Mouse (Mus musculus): ENCODE data around the gene Trim46. TPM values are rescaled to one million over a fixed set of nuclear protein-coding genes. Genes with fewer than 3 reads are reported as not detected.

The Trim46 gene
- total RNA-seq, 2 experiments from 2014 or later, result 1.3 TPM; not detected in 1

DNA sequence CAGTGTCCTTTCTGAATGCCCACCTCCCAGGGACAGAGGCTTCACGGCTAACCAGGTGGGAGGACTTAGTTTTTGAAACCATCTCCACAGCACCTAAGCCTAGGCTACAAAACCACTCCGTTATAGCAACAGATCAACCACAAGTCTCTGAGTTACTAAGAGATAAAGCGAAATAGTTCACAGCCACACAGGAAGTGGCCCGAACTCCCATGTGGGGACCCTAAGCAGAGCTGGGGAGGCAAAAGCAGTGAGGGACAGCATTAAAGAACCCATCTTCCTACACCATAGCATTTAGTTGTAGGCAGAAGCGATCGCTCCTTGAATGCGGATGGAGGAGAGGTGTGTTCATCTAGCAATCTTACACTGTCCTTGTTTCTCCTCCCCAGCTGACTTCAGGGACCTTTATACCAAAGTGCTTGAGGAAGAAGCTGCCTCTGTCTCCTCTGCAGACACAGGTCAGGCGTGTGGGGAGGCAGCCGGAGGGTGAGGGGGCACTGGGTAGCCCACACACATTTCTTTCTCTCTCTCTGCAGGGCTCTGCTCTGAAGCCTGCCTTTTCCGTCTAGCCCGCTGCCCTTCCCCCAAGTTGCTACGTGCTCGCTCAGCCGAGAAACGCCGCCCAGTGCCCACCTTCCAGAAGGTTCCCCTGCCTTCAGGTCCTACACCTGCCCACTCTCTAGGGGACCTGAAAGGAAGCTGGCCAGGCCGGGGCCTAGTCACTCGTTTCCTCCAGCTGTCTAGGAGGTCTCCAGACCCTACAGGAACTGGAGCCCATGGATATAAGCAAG, 58.2 kb downstream of the Trim46 start:
- ATAC-seq (replicated peaks; ENCODE audit: low FRiP score, poor library complexity, severe bottlenecking), result no peak

DNA sequence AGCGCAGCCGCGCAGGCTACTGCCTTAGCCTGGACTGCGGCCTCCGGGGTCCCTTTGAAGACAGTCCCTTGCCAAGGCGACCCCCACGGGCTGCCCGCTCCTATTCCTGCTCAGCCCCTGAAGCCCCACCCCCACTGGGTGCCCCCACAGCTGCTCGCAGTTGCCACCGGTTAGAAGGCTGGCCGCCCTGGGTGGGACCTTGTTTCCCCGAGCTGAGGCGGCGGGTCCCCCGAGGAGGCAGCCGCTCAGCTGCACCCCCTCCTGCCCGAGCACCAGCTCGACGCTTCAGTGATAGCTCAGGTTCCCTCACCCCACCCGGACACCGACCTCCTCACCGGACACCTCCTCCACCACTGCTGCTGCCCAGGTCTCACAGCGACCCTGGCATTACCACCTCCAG, 58.9 kb downstream of the Trim46 start:
- no peak for ATAC-seq (replicated peaks; ENCODE audit: low FRiP score, poor library complexity, severe bottlenecking)

Other genes with a start within 250 kb of the Trim46 start
- gene Rusc1, start 153.0 kb downstream of the Trim46 start, total RNA-seq (2015; ENCODE audit: low replicate concordance), result 1.8 and 3.8 TPM in 2 replicates
- 3.5 TPM in 2 replicates for gene Rusc1, start 153.0 kb downstream of the Trim46 start, total RNA-seq (2017; ENCODE audit: low replicate concordance)
- gene Gm43738, start 145.2 kb downstream of the Trim46 start, total RNA-seq (2015; ENCODE audit: low replicate concordance), result not detected in 2 replicates
- not detected in 2 replicates for gene Gm43738, start 145.2 kb downstream of the Trim46 start, total RNA-seq (2017; ENCODE audit: low replicate concordance)
- gene Fdps, start 144.3 kb downstream of the Trim46 start, total RNA-seq (2015; ENCODE audit: low replicate concordance), result 20.1 and 28.5 TPM in 2 replicates
- 30.0 and 31.4 TPM in 2 replicates for gene Fdps, start 144.3 kb downstream of the Trim46 start, total RNA-seq (2017; ENCODE audit: low replicate concordance)
- gene Pklr, start 110.2 kb downstream of the Trim46 start, total RNA-seq (2015; ENCODE audit: low replicate concordance), result 13.8 and 16.6 TPM in 2 replicates
- gene Pklr, start 110.2 kb downstream of the Trim46 start, total RNA-seq (2017; ENCODE audit: low replicate concordance), result 5.5 TPM in 2 replicates
- gene Hcn3, start 86.1 kb downstream of the Trim46 start, total RNA-seq (2015; ENCODE audit: low replicate concordance), result not detected in 2 replicates
- 3.3 TPM in 1 of 2 replicates, not detected in the other for gene Hcn3, start 86.1 kb downstream of the Trim46 start, total RNA-seq (2017; ENCODE audit: low replicate concordance)
- 42.5 and 52.8 TPM in 2 replicates for gene Clk2, start 81.5 kb downstream of the Trim46 start, total RNA-seq (2015; ENCODE audit: low replicate concordance)
- 41.1 and 50.4 TPM in 2 replicates for gene Clk2, start 81.5 kb downstream of the Trim46 start, total RNA-seq (2017; ENCODE audit: low replicate concordance)
- gene Scamp3, start 68.8 kb downstream of the Trim46 start, total RNA-seq (2015; ENCODE audit: low replicate concordance), result 19.3 and 33.9 TPM in 2 replicates
- 3.6 and 8.0 TPM in 2 replicates for gene Scamp3, start 68.8 kb downstream of the Trim46 start, total RNA-seq (2017; ENCODE audit: low replicate concordance)
- 5.0 and 5.4 TPM in 2 replicates for gene Fam189b, start 63.2 kb downstream of the Trim46 start, total RNA-seq (2015; ENCODE audit: low replicate concordance)
- gene Fam189b, start 63.2 kb downstream of the Trim46 start, total RNA-seq (2017; ENCODE audit: low replicate concordance), result 2.6 TPM in 1 of 2 replicates, not detected in the other
- 27.4 and 36.5 TPM in 2 replicates for gene Gba, start 43.4 kb downstream of the Trim46 start, total RNA-seq (2015; ENCODE audit: low replicate concordance)
- gene Gba, start 43.4 kb downstream of the Trim46 start, total RNA-seq (2017; ENCODE audit: low replicate concordance), result 16.8 and 18.1 TPM in 2 replicates
- gene Thbs3, start 31.1 kb downstream of the Trim46 start, total RNA-seq (2015; ENCODE audit: low replicate concordance), result not detected in 2 replicates
- not detected in 2 replicates for gene Thbs3, start 31.1 kb downstream of the Trim46 start, total RNA-seq (2017; ENCODE audit: low replicate concordance)
- 8.6 and 21.0 TPM in 2 replicates for gene Mtx1, start 19.2 kb downstream of the Trim46 start, total RNA-seq (2015; ENCODE audit: low replicate concordance)
- gene Mtx1, start 19.2 kb downstream of the Trim46 start, total RNA-seq (2017; ENCODE audit: low replicate concordance), result 14.5 and 15.8 TPM in 2 replicates
- gene Muc1, start 17.3 kb downstream of the Trim46 start, total RNA-seq (2015; ENCODE audit: low replicate concordance), result not detected in 2 replicates
- gene Muc1, start 17.3 kb downstream of the Trim46 start, total RNA-seq (2017; ENCODE audit: low replicate concordance), result not detected in 2 replicates
- 39.0 and 64.2 TPM in 2 replicates for gene Krtcap2, start 343 bp downstream of the Trim46 start, total RNA-seq (2015; ENCODE audit: low replicate concordance)
- 7.2 and 29.1 TPM in 2 replicates for gene Krtcap2, start 343 bp downstream of the Trim46 start, total RNA-seq (2017; ENCODE audit: low replicate concordance)
- gene Dpm3, start 13.0 kb upstream of the Trim46 start, total RNA-seq (2015; ENCODE audit: low replicate concordance), result 16.8 and 18.4 TPM in 2 replicates
- 8.3 TPM in 1 of 2 replicates, not detected in the other for gene Dpm3, start 13.0 kb upstream of the Trim46 start, total RNA-seq (2017; ENCODE audit: low replicate concordance)
- 17.7 and 35.6 TPM in 2 replicates for gene Slc50a1, start 24.3 kb upstream of the Trim46 start, total RNA-seq (2015; ENCODE audit: low replicate concordance)
- 3.7 and 9.7 TPM in 2 replicates for gene Slc50a1, start 24.3 kb upstream of the Trim46 start, total RNA-seq (2017; ENCODE audit: low replicate concordance)
- not detected in 2 replicates for gene Efna1, start 34.8 kb upstream of the Trim46 start, total RNA-seq (2015; ENCODE audit: low replicate concordance)
- gene Efna1, start 34.8 kb upstream of the Trim46 start, total RNA-seq (2017; ENCODE audit: low replicate concordance), result not detected in 2 replicates
- not detected in 2 replicates for gene Efna3, start 76.7 kb upstream of the Trim46 start, total RNA-seq (2015; ENCODE audit: low replicate concordance)
- not detected in 2 replicates for gene Efna3, start 76.7 kb upstream of the Trim46 start, total RNA-seq (2017; ENCODE audit: low replicate concordance)
- gene Efna4, start 91.7 kb upstream of the Trim46 start, total RNA-seq (2015; ENCODE audit: low replicate concordance), result not detected in 2 replicates
- not detected in 2 replicates for gene Efna4, start 91.7 kb upstream of the Trim46 start, total RNA-seq (2017; ENCODE audit: low replicate concordance)
- 6.5 and 13.8 TPM in 2 replicates for gene Adam15, start 103.7 kb upstream of the Trim46 start, total RNA-seq (2015; ENCODE audit: low replicate concordance)
- gene Adam15, start 103.7 kb upstream of the Trim46 start, total RNA-seq (2017; ENCODE audit: low replicate concordance), result 0.77 and 3.5 TPM in 2 replicates
- not detected in 2 replicates for gene Dcst2, start 115.7 kb upstream of the Trim46 start, total RNA-seq (2015; ENCODE audit: low replicate concordance)
- not detected in 2 replicates for gene Dcst2, start 115.7 kb upstream of the Trim46 start, total RNA-seq (2017; ENCODE audit: low replicate concordance)
- gene Dcst1, start 118.9 kb upstream of the Trim46 start, total RNA-seq (2015; ENCODE audit: low replicate concordance), result not detected in 2 replicates
- gene Dcst1, start 118.9 kb upstream of the Trim46 start, total RNA-seq (2017; ENCODE audit: low replicate concordance), result not detected in 2 replicates
- gene Zbtb7b, start 148.5 kb upstream of the Trim46 start, total RNA-seq (2015; ENCODE audit: low replicate concordance), result 2.1 and 7.9 TPM in 2 replicates
- 5.1 and 8.9 TPM in 2 replicates for gene Zbtb7b, start 148.5 kb upstream of the Trim46 start, total RNA-seq (2017; ENCODE audit: low replicate concordance)
- 1.4 TPM in 1 of 2 replicates, not detected in the other for gene Lenep, start 156.5 kb upstream of the Trim46 start, total RNA-seq (2015; ENCODE audit: low replicate concordance)
- gene Lenep, start 156.5 kb upstream of the Trim46 start, total RNA-seq (2017; ENCODE audit: low replicate concordance), result not detected in 2 replicates
- gene Flad1, start 165.6 kb upstream of the Trim46 start, total RNA-seq (2015; ENCODE audit: low replicate concordance), result 1.1 and 5.4 TPM in 2 replicates
- 0.68 and 1.3 TPM in 2 replicates for gene Flad1, start 165.6 kb upstream of the Trim46 start, total RNA-seq (2017; ENCODE audit: low replicate concordance)
- gene Cks1b, start 172.1 kb upstream of the Trim46 start, total RNA-seq (2015; ENCODE audit: low replicate concordance), result 245 and 268 TPM in 2 replicates
- gene Cks1b, start 172.1 kb upstream of the Trim46 start, total RNA-seq (2017; ENCODE audit: low replicate concordance), result 102 and 103 TPM in 2 replicates
- gene Shc1, start 172.1 kb upstream of the Trim46 start, total RNA-seq (2015; ENCODE audit: low replicate concordance), result 77.1 and 79.3 TPM in 2 replicates
- 49.7 and 59.3 TPM in 2 replicates for gene Shc1, start 172.1 kb upstream of the Trim46 start, total RNA-seq (2017; ENCODE audit: low replicate concordance)
- 10.9 and 19.1 TPM in 2 replicates for gene Pygo2, start 183.9 kb upstream of the Trim46 start, total RNA-seq (2015; ENCODE audit: low replicate concordance)
- 7.1 and 12.1 TPM in 2 replicates for gene Pygo2, start 183.9 kb upstream of the Trim46 start, total RNA-seq (2017; ENCODE audit: low replicate concordance)
- 1.8 and 2.1 TPM in 2 replicates for gene Pbxip1, start 190.4 kb upstream of the Trim46 start, total RNA-seq (2015; ENCODE audit: low replicate concordance)
- gene Pbxip1, start 190.4 kb upstream of the Trim46 start, total RNA-seq (2017; ENCODE audit: low replicate concordance), result 2.7 and 4.1 TPM in 2 replicates
- gene Pmvk, start 208.2 kb upstream of the Trim46 start, total RNA-seq (2015; ENCODE audit: low replicate concordance), result 14.1 and 16.3 TPM in 2 replicates
- 8.9 and 13.0 TPM in 2 replicates for gene Pmvk, start 208.2 kb upstream of the Trim46 start, total RNA-seq (2017; ENCODE audit: low replicate concordance)

Data from erythroid progenitor cell, adult 5-6 weeks (primary cell).